Mouse (Mus musculus) heart, adult 2 months (tissue): Measurements from ENCODE around the gene Pole. TPM values are rescaled to one million over a fixed set of nuclear protein-coding genes. Genes with fewer than 3 reads are reported as not detected.

Experiments used
- DNase-seq, 2 experiments: peaks; one replicate each; pipeline ENCODE4 v3.0.0; 2021
- H3K27ac ChIP-seq: fragments of 200-600 bp; 2 replicates; pipeline ENCODE4 v1.8.1; 2022
- H3K27me3 ChIP-seq: fragments of 200-500 bp; 2 replicates; pipeline ENCODE4 v1.6.1; 2012; ENCODE audit warnings: mild to moderate bottlenecking, low read length, inconsistent platforms, mixed read lengths; ENCODE audit not compliant: control insufficient read depth, insufficient read depth
- H3K36me3 ChIP-seq: fragments of 200-500 bp; 2 replicates; pipeline ENCODE4 v1.6.1; 2012; ENCODE audit warnings: low read length, inconsistent platforms; ENCODE audit not compliant: control insufficient read depth, insufficient read depth
- H3K4me1 ChIP-seq: fragments of 200-500 bp; 2 replicates; pipeline ENCODE4 v1.6.1; 2011; ENCODE audit warnings: low read length; ENCODE audit not compliant: control insufficient read depth, insufficient read depth
- H3K4me3 ChIP-seq: fragments of 200-600 bp; 2 replicates; pipeline ENCODE4 v1.8.1; 2022
- H3K79me2 ChIP-seq: fragments of 200-500 bp; replicated peaks from 2 replicates; pipeline ENCODE4 v1.6.1; 2012; ENCODE audit warnings: mild to moderate bottlenecking, inconsistent platforms, low read length, moderate library complexity, mixed read lengths; ENCODE audit not compliant: control insufficient read depth, insufficient read depth
- H3K9ac ChIP-seq: fragments of 200-500 bp; 2 replicates; pipeline ENCODE4 v1.6.1; 2012; ENCODE audit warnings: low read depth, mild to moderate bottlenecking, control low read depth, inconsistent platforms, low read length, mixed read lengths
- CTCF ChIP-seq: fragments of 200-600 bp; IDR thresholded peaks from 2 replicates; pipeline ENCODE4 v1.8.1; 2022; ENCODE audit warnings: antibody characterized with exemption, mild to moderate bottlenecking, moderate library complexity
- EP300 ChIP-seq: fragments of 200-500 bp; IDR thresholded peaks from 2 replicates; pipeline ENCODE4 v1.6.1; 2011; ENCODE audit warnings: low read depth, low read length, control low read depth; ENCODE audit not compliant: insufficient read depth
- POLR2A ChIP-seq: fragments of 200-500 bp; IDR thresholded peaks from 2 replicates; pipeline ENCODE4 v1.6.1; 2011; ENCODE audit warnings: mild to moderate bottlenecking, low read depth, low read length, control low read depth; ENCODE audit not compliant: insufficient read depth
- WGBS: fragments of 180-500 bp; shearing (Covaris S2); methylation state at CpG from one replicate; pipeline ENCODE4 v1.1.7; 2018; 5-methylcytosine and 5-hydroxymethylcytosine counted together
- intact Hi-C: fragments of 180-260 bp; cut with DNase I; formaldehyde crosslinking; loops from one replicate; pipeline ENCODE4 v1.15.1; 2025
- long read RNA-seq: library from polyadenylated mRNA; stranded (forward); transcript quantifications from one replicate; pipeline ENCODE4 v2.0.0, GENCODE M21; 2021
- polyA plus RNA-seq: library from polyadenylated mRNA; depleted of rRNA; stranded (reverse); fragments of >200 nt; gene quantifications from 2 replicates; pipeline ENCODE4 v1.2.3, GENCODE M21; 2012; rRNA removed
- total RNA-seq, 2 experiments: library from RNA; stranded (reverse); gene quantifications; 2 replicates each; pipeline ENCODE4 v1.2.3; 2021

Gene Pole
- 1 to 10 TPM; 1.7 to 2.8 TPM for total RNA-seq
- 1.2 and 1.3 TPM in 2 replicates for polyA plus RNA-seq
- long read RNA-seq: 0 reads

DNA sequence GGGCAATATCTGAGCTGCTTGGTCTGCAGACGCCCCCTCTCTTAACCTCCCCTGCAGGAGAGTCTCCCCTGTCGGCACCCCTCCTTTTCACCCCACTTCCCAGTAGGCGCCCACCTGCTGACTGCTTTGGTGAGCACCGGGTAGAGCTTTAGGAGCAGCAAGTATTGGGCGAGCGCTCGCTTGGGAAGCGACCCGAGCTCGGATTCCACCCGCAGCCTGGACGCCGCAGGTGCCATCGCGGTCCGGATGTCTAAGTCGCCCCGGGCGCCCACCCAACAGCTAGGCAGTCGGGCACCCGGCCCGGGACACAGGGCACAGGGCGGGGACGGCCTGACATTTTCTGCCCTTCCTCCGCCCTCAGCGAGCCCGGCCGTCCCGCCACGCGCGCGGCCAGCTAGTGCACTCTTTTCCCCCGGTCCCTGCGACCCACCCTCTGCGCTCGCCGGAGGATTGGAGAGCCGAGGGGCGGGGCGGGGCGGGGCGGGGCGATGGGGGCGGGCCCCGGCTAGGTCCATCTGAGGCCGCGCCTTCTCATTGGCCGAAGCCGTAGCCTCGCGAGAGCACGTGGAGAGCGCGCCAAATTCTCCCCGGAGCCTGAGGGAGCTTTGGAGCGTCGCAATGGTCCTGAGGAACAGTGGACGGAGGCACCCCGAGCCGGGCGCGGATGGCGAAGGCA lies at the start of gene Pole, which contains the start of gene Pxmp2:
Pole (plus strand) TSS at position 537 of the 676 bp plus-strand sequence.
Pxmp2 (minus strand) TSS at position 417 of the 676 bp plus-strand sequence.
- Histone ChIP-seq H3K9ac (peak within 1 kb of the TSS; percentile 73), H3K27me3 (no peaks in the 10 kb centered on the region), H3K79me2 (no peaks in the 10 kb centered on the region), H3K4me3 (peak within 1 kb of the TSS; percentile 72), H3K27ac (peak within 1 kb of the TSS; percentile 82), H3K36me3 (no peaks in the 10 kb centered on the region), H3K4me1 (peaks cover 2% of the 10 kb centered on the region; the same call in 1 of the 2 replicates)
- intact Hi-C loops: loop anchor here (1.0 kb wide), 1 partner anchor 16 kb away; no protein-coding TSS in a partner anchor
- DNase-seq: peak; percentile 93
- no peak for TF ChIP-seq CTCF
- TF ChIP-seq POLR2A: peak; percentile 41; the same call in 1 of the 2 replicates
- WGBS: under 1% methylated on average over 63 of the region's 64 CpGs

GRCm38 (mm10) chr5:110244091-110244490 lies 42.0 kb upstream of the Pole start:
- H3K36me3 ChIP-seq: peaks cover 6% of the 10 kb centered on the region
- no peak overlapping the region for H3K27ac ChIP-seq
- 72% methylated on average over 2 of the region's 2 CpGs for WGBS
- no peaks in the 10 kb centered on the region for H3K27me3 ChIP-seq
- TF ChIP-seq CTCF (no peak), EP300 (no peak), POLR2A (no peak)
- DNase-seq: no peak
- no peak overlapping the region for H3K9ac ChIP-seq
- intact Hi-C loops: no loop called here
- peaks cover 3% of the 10 kb centered on the region; the same call in 1 of the 2 replicates for H3K79me2 ChIP-seq
- H3K4me1 ChIP-seq: no peaks in the 10 kb centered on the region
- H3K4me3 ChIP-seq: no peak overlapping the region

GRCm38 (mm10) chr5:110266941-110267340 lies 19.2 kb upstream of the Pole start:
- no peaks in the 10 kb centered on the region for H3K27me3 ChIP-seq
- no peak overlapping the region for H3K9ac ChIP-seq
- intact Hi-C loops: no loop called here
- H3K27ac ChIP-seq: no peak overlapping the region
- no peak overlapping the region for H3K4me3 ChIP-seq
- no peaks in the 10 kb centered on the region for H3K36me3 ChIP-seq
- H3K4me1 ChIP-seq: peaks cover 5% of the 10 kb centered on the region
- 88% methylated on average over 4 of the region's 4 CpGs for WGBS
- H3K79me2 ChIP-seq: peaks cover 5% of the 10 kb centered on the region
- TF ChIP-seq CTCF: no peak
- TF ChIP-seq POLR2A: no peak
- TF ChIP-seq EP300: no peak
- no peak for DNase-seq

GRCm38 (mm10) chr5:110269141-110270101 lies 16.7 kb upstream of the Pole start, which contains the start of gene Pgam5:
Gene Pgam5, minus strand, starts transcription at chr5:110269913.
- WGBS: under 1% methylated on average over 66 of the region's 66 CpGs
- intact Hi-C loops: loop anchor here (1.0 to 2.0 kb wide), 2 partner anchors 17 to 37 kb away; partner anchors contain the start of genes Pole and Pxmp2
- Histone ChIP-seq H3K79me2 (peaks cover 5% of the 10 kb centered on the region), H3K4me1 (peaks cover 5% of the 10 kb centered on the region), H3K27me3 (no peaks in the 10 kb centered on the region), H3K4me3 (peak within 1 kb of the TSS; percentile 65), H3K9ac (peak within 1 kb of the TSS; percentile 96), H3K27ac (peak within 1 kb of the TSS; percentile 80), H3K36me3 (no peaks in the 10 kb centered on the region)
- TF ChIP-seq EP300: 0 out of 2 replicates have a peak, but pooled peaks have one; percentile 7
- TF ChIP-seq POLR2A: peak; percentile 74
- TF ChIP-seq CTCF: peak; percentile 85
- DNase-seq: peak; percentile 90 to 91

DNA sequence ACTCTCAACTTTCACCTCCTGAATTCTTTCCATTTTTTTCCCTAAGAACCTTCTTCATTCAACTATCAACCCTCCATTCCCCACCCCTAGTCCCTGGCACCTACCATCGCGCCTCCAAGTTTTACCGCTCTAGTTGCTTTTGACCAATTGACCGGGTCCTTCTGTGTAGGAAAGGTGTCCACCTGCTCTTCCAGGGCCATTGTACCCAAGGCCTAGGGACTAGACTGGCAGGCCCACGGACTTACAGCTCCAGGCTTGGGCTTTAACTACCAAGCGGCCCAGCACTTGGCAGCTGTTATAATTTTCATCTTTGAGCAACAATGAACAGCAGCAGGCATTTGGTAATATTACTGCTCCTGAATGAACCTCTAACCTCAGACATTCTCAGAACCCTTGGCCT lies 15.9 kb upstream of the Pole start:
- no peak for TF ChIP-seq EP300
- no peak for TF ChIP-seq POLR2A
- no peak for TF ChIP-seq CTCF
- DNase-seq: no peak
- H3K79me2 ChIP-seq: peaks cover 5% of the 10 kb centered on the region
- H3K9ac ChIP-seq: no peak overlapping the region
- intact Hi-C loops: loop anchor here (1.0 kb wide), 1 partner anchor 16 kb away; the partner anchor contains the start of genes Pole and Pxmp2
- no peak overlapping the region; the same call in 1 of the 2 replicates for H3K4me3 ChIP-seq
- peaks cover 5% of the 10 kb centered on the region for H3K4me1 ChIP-seq
- no peak overlapping the region; the same call in 1 of the 2 replicates for H3K27ac ChIP-seq
- WGBS: 95% methylated on average over 6 of the region's 6 CpGs
- no peaks in the 10 kb centered on the region for H3K36me3 ChIP-seq
- no peaks in the 10 kb centered on the region for H3K27me3 ChIP-seq
